Mouse (Mus musculus) mouse trophoblast stem cell (cell line): ENCODE measurements around the gene Rftn1.

Experiments used
- in situ Hi-C, 2 experiments: fragments of 300-500 bp; cut with MseI, MboI; formaldehyde crosslinking; loops; 2 replicates in 1 of 2; 3 replicates in 1 of 2; pipeline ENCODE4 v1.15.1; 2025

Gene Rftn1

GRCm38 (mm10) chr17:50031548-50032491 lies 158.7 kb downstream of the Rftn1 start:
- in situ Hi-C loops, result no loop called here

GRCm38 (mm10) chr17:50025651-50026050 lies 164.8 kb downstream of the Rftn1 start:
- in situ Hi-C loops, result no loop called here

- in situ Hi-C loops, result no loop called here
Observed at GRCm38 (mm10) chr17:50025173-50025626, 165.3 kb downstream of the Rftn1 start.

- in situ Hi-C loops, result no loop called here
Observed at GRCm38 (mm10) chr17:50021400-50021799, 169.1 kb downstream of the Rftn1 start.

GRCm38 (mm10) chr17:50020211-50021001 lies 170.1 kb downstream of the Rftn1 start:
- in situ Hi-C loops, result no loop called here

- in situ Hi-C loops, result no loop called here
Observed at GRCm38 (mm10) chr17:50019819-50020210, 170.7 kb downstream of the Rftn1 start.

- in situ Hi-C loops, result no loop called here
Observed at GRCm38 (mm10) chr17:50019090-50019489, 171.4 kb downstream of the Rftn1 start.

GRCm38 (mm10) chr17:50014708-50015107 lies 175.8 kb downstream of the Rftn1 start:
- in situ Hi-C loops, result no loop called here

GRCm38 (mm10) chr17:50013848-50014247 lies 176.6 kb downstream of the Rftn1 start:
- in situ Hi-C loops, result no loop called here

- in situ Hi-C loops, result no loop called here
Observed at GRCm38 (mm10) chr17:50010096-50010495, 180.4 kb downstream of the Rftn1 start.

GRCm38 (mm10) chr17:50006721-50007351 lies 183.6 kb downstream of the Rftn1 start:
- in situ Hi-C loops, result no loop called here

- in situ Hi-C loops, result no loop called here
Observed at GRCm38 (mm10) chr17:50006338-50006720, 184.1 kb downstream of the Rftn1 start.

GRCm38 (mm10) chr17:50003156-50003555 lies 187.3 kb downstream of the Rftn1 start:
- in situ Hi-C loops, result no loop called here

- in situ Hi-C loops, result no loop called here
Observed at GRCm38 (mm10) chr17:50002171-50002570, 188.3 kb downstream of the Rftn1 start.

- in situ Hi-C loops, result no loop called here
Observed at GRCm38 (mm10) chr17:50001754-50002153, 188.7 kb downstream of the Rftn1 start.

- in situ Hi-C loops, result no loop called here
Observed at GRCm38 (mm10) chr17:50000580-50000979, 189.9 kb downstream of the Rftn1 start.

GRCm38 (mm10) chr17:49996626-49997152 lies 193.8 kb downstream of the Rftn1 start:
- in situ Hi-C loops, result no loop called here

GRCm38 (mm10) chr17:49996097-49996496 lies 194.4 kb downstream of the Rftn1 start:
- in situ Hi-C loops, result no loop called here

- in situ Hi-C loops, result no loop called here
Observed at GRCm38 (mm10) chr17:49995226-49995625, 195.2 kb downstream of the Rftn1 start.

- in situ Hi-C loops, result no loop called here
Observed at GRCm38 (mm10) chr17:49993631-49994030, 196.8 kb downstream of the Rftn1 start.
